8 mouse cellular contexts compared by ENCODE assay signal in genomic region chr4:133307331-133307730, GRCm38 (mm10). TPM values are rescaled to one million over a fixed set of nuclear protein-coding genes. Genes with fewer than 3 reads are reported as not detected.
DNase-seq lines count a peak whose midpoint lies in the region; ATAC-seq and TF ChIP-seq lines count a peak whose summit lies in the region.

No protein-coding gene starts in this region.

- peak; percentile 75 for DNase-seq in forebrain, embryonic 11.5 days (ENCODE audit: low spot score)
- peak; percentile 44 for DNase-seq in ovary, postnatal 36 days (ENCODE audit: low spot score)
- no peak for DNase-seq in ovary, adult 18-20 months (ENCODE audit: low spot score)
- DNase-seq in cerebellum, adult 11-12 months: peak; percentile 54
- DNase-seq in gastrocnemius, postnatal 14 days: peak; percentile 68
- DNase-seq in limb, embryonic 14.5 days (ENCODE audit: low spot score): peak; percentile 17
- peak; percentile 45 for DNase-seq in right cerebral cortex, postnatal 25 days

- 41% methylated on average over 3 of the region's 3 CpGs for whole genome bisulfite sequencing in forebrain, embryonic 11.5 days
- 32% methylated on average over 3 of the region's 3 CpGs for WGBS in forebrain, embryonic 13.5 days
- WGBS in limb, embryonic 14.5 days: 39% methylated on average over 3 of the region's 3 CpGs

- H3K9me3 ChIP-seq in forebrain, embryonic 11.5 days (ENCODE audit: control insufficient read depth, low read length): no peaks in the 10 kb centered on the region
- H3K9me3 ChIP-seq in forebrain, embryonic 13.5 days (replicated peaks): no peaks in the 10 kb centered on the region
- H3K9me3 ChIP-seq in limb, embryonic 14.5 days (ENCODE audit: control insufficient read depth, low read length): no peaks in the 10 kb centered on the region

- H3K4me2 ChIP-seq in forebrain, embryonic 11.5 days (ENCODE audit: low read depth, low read length, severe bottlenecking): no peak overlapping the region
- H3K4me2 ChIP-seq in forebrain, embryonic 13.5 days: no peak overlapping the region
- no peak overlapping the region for H3K4me2 ChIP-seq in limb, embryonic 14.5 days (replicated peaks; ENCODE audit: low read depth, low read length, severe bottlenecking)

- no peak for TF ChIP-seq POLR2A in limb, embryonic 14.5 days (IDR thresholded peaks at IDR 0.05; ENCODE audit: borderline replicate concordance, extremely low read depth, insufficient read depth, insufficient read length)

- H3K4me1 ChIP-seq in forebrain, embryonic 11.5 days (replicated peaks; ENCODE audit: control insufficient read depth, insufficient read depth, low read length): no peaks in the 10 kb centered on the region
- H3K4me1 ChIP-seq in forebrain, embryonic 13.5 days: no peaks in the 10 kb centered on the region
- no peaks in the 10 kb centered on the region for H3K4me1 ChIP-seq in limb, embryonic 14.5 days (ENCODE audit: control insufficient read depth, insufficient read depth, low read length)

- ATAC-seq in forebrain, embryonic 11.5 days (replicated peaks; ENCODE audit: low FRiP score): no peak
- ATAC-seq in forebrain, embryonic 13.5 days: no peak
- ATAC-seq in limb, embryonic 14.5 days (ENCODE audit: low FRiP score, low read depth): no peak

- H3K9ac ChIP-seq in forebrain, embryonic 11.5 days (ENCODE audit: low read length): no peak overlapping the region
- H3K9ac ChIP-seq in forebrain, embryonic 13.5 days: no peak overlapping the region
- H3K9ac ChIP-seq in limb, embryonic 14.5 days (ENCODE audit: low read depth, low read length, severe bottlenecking): no peak overlapping the region

- no peak overlapping the region for H3K27ac ChIP-seq in forebrain, embryonic 11.5 days (ENCODE audit: low read depth, low read length)
- H3K27ac ChIP-seq in forebrain, embryonic 13.5 days: no peak overlapping the region
- no peak overlapping the region for H3K27ac ChIP-seq in limb, embryonic 14.5 days (replicated peaks; ENCODE audit: low read depth, low read length)

- H3K4me3 ChIP-seq in forebrain, embryonic 11.5 days (ENCODE audit: low read depth, low read length): no peak overlapping the region
- no peak overlapping the region for H3K4me3 ChIP-seq in forebrain, embryonic 13.5 days
- H3K4me3 ChIP-seq in limb, embryonic 14.5 days (replicated peaks; ENCODE audit: low read length): no peak overlapping the region

- H3K36me3 ChIP-seq in forebrain, embryonic 11.5 days (ENCODE audit: control insufficient read depth, insufficient read depth, low read length): no peaks in the 10 kb centered on the region; the same call in 1 of the 2 replicates
- H3K36me3 ChIP-seq in forebrain, embryonic 13.5 days (ENCODE audit: poor library complexity, severe bottlenecking): peaks cover 35% of the 10 kb centered on the region
- peaks cover 39% of the 10 kb centered on the region for H3K36me3 ChIP-seq in limb, embryonic 14.5 days (ENCODE audit: control insufficient read depth, insufficient read depth, low read length)

- no peaks in the 10 kb centered on the region for H3K27me3 ChIP-seq in forebrain, embryonic 11.5 days (ENCODE audit: control insufficient read depth, insufficient read depth, low read length)
- H3K27me3 ChIP-seq in forebrain, embryonic 13.5 days: no peaks in the 10 kb centered on the region
- no peaks in the 10 kb centered on the region for H3K27me3 ChIP-seq in limb, embryonic 14.5 days (ENCODE audit: control insufficient read depth, insufficient read depth, low read length)

- intact Hi-C loops in gastrocnemius, postnatal 14 days (cut with DNase I; ENCODE audit: low total_unique reads): no loop called here

RNA-seq across cellular contexts. Expression of gene Tmem222, which starts 29.7 kb away (rescaled TPM):
- 80.6 and 90.9 TPM in 2 replicates for polyA plus RNA-seq in forebrain, embryonic 11.5 days (2014; fragmentation: Nextera tagmentation; extraction: Ambion mirVana)
- 85.8 and 94.5 TPM in 2 replicates for polyA plus RNA-seq in forebrain, embryonic 13.5 days (2015; fragmentation: Nextera tagmentation; extraction: Ambion mirVana)
- 10 to 100 TPM; 21.1 to 22.6 TPM for total RNA-seq in gastrocnemius, postnatal 14 days (2021)
- polyA plus RNA-seq in limb, embryonic 14.5 days (2012; rRNA removed): 101 and 119 TPM in 2 replicates
- 81.6 and 84.1 TPM in 2 replicates for polyA plus RNA-seq in limb, embryonic 14.5 days (2014; fragmentation: Nextera tagmentation; extraction: Ambion mirVana)

RNA-seq across cellular contexts. Expression of gene Sytl1, which starts 44.4 kb away (rescaled TPM):
- polyA plus RNA-seq in forebrain, embryonic 11.5 days (2014; fragmentation: Nextera tagmentation; extraction: Ambion mirVana): 1.5 and 2.8 TPM in 2 replicates
- polyA plus RNA-seq in forebrain, embryonic 13.5 days (2015; fragmentation: Nextera tagmentation; extraction: Ambion mirVana): 0.43 and 0.59 TPM in 2 replicates
- total RNA-seq in gastrocnemius, postnatal 14 days (2021): under 1 TPM; 0.49 to 0.62 TPM
- 14.3 and 15.7 TPM in 2 replicates for polyA plus RNA-seq in limb, embryonic 14.5 days (2012; rRNA removed)
- polyA plus RNA-seq in limb, embryonic 14.5 days (2014; fragmentation: Nextera tagmentation; extraction: Ambion mirVana): 17.9 and 23.3 TPM in 2 replicates

RNA-seq across cellular contexts. Expression of gene Wdtc1, which starts 46.0 kb away (rescaled TPM):
- polyA plus RNA-seq in forebrain, embryonic 11.5 days (2014; fragmentation: Nextera tagmentation; extraction: Ambion mirVana): 21.0 and 24.7 TPM in 2 replicates
- 14.0 and 16.9 TPM in 2 replicates for polyA plus RNA-seq in forebrain, embryonic 13.5 days (2015; fragmentation: Nextera tagmentation; extraction: Ambion mirVana)
- 10 to 100 TPM; 49.4 to 54.9 TPM for total RNA-seq in gastrocnemius, postnatal 14 days (2021)
- polyA plus RNA-seq in limb, embryonic 14.5 days (2012; rRNA removed): 27.8 and 35.9 TPM in 2 replicates
- 17.6 and 18.6 TPM in 2 replicates for polyA plus RNA-seq in limb, embryonic 14.5 days (2014; fragmentation: Nextera tagmentation; extraction: Ambion mirVana)
